Mouse (Mus musculus): ENCODE measurements around the gene Gba2. TPM values are rescaled to one million over a fixed set of nuclear protein-coding genes. Genes with fewer than 3 reads are reported as not detected.

Gene Gba2
- polyA plus RNA-seq, 1 experiment = 91.6 TPM

DNA sequence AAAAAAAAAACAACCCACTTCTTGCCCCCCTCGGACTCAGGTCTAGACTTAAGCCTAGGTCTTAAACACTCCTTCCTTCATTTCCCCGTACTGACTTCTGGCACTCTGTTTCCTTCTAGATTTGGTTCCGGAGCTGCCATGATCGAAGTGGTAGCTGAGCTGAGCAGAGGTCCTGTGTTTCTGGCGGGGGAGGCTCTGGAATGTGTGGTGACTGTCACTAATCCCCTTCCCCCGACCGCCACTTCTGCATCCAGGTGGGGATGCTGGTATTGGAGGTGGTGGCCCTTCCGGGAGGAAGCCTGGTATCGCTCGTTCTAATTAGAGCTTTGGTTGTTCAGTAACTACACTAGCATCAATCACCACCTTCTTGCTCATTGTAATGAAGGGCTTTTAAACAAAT, 583 bp upstream of the Gba2 start:
- no peak for DNase-seq (ENCODE audit: low read depth)
- TF ChIP-seq CTCF (IDR thresholded peaks at IDR 0.05; ENCODE audit: borderline replicate concordance, extremely low read depth, insufficient read depth, insufficient read length) (no peak), POLR2A (IDR thresholded peaks at IDR 0.05; ENCODE audit: borderline replicate concordance, extremely low read depth, insufficient read depth, insufficient read length, poor library complexity, severe bottlenecking) (no peak)

DNA sequence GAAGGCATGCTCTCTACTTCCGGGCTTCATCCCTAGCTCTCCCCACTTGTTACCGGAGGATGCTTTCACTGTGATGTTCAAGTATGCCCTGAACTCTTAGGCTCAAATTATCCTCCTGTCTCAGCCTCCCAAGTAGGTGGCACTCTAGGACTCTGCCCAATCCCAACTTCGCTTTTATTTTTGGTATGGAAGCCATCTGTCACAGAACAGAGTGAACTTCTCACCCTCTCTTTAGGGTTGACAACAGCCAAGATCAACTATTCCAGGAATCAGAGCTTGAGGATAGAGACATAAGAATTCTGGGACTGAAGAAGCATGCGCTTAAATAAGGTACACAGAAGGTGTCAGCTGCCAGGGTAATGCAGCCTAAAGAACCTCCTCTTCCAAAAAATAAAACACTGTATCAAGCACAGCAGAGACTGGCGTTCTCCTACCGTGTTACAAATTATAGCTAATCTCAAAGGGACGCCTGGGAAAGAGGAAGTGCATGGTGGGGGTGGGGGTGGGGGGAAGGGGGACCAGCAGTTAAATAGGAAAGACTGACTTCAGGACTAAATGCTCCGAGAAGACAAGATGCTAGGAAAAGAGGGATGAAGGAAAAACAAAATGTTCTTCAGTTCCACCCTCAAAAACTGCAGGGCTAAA, 1.3 kb downstream of the Gba2 start:
- TF ChIP-seq CTCF (IDR thresholded peaks at IDR 0.05; ENCODE audit: borderline replicate concordance, extremely low read depth, insufficient read depth, insufficient read length) (no peak), POLR2A (IDR thresholded peaks at IDR 0.05; ENCODE audit: borderline replicate concordance, extremely low read depth, insufficient read depth, insufficient read length, poor library complexity, severe bottlenecking) (no peak)

DNA sequence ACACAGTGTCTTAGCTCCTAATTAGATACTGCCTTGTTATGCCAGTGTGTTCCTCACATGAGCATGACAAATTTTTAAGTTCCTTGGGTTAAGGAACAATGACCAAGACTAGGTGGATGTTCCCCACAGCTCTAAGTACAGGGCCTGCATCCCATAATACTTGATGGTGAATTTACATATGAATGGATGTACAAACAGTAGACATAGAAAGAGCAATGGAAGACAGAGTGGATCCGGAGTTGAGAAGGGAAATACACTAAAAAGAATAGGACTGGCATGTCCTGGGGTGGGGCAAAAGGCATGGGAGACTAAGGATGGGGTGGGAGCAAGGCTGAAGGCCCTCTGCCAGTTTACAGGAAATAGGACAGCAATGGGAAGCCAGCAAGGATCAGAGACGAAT, 3.3 kb downstream of the Gba2 start:
- DNase-seq (ENCODE audit: low read depth) = peak; percentile 15
- TF ChIP-seq CTCF (IDR thresholded peaks at IDR 0.05; ENCODE audit: borderline replicate concordance, extremely low read depth, insufficient read depth, insufficient read length) = no peak
- TF ChIP-seq POLR2A (IDR thresholded peaks at IDR 0.05; ENCODE audit: borderline replicate concordance, extremely low read depth, insufficient read depth, insufficient read length, poor library complexity, severe bottlenecking) = no peak

More for the DNA sequence above, 1.3 kb downstream of the Gba2 start:
- DNase-seq (ENCODE audit: low read depth) = no peak

DNA sequence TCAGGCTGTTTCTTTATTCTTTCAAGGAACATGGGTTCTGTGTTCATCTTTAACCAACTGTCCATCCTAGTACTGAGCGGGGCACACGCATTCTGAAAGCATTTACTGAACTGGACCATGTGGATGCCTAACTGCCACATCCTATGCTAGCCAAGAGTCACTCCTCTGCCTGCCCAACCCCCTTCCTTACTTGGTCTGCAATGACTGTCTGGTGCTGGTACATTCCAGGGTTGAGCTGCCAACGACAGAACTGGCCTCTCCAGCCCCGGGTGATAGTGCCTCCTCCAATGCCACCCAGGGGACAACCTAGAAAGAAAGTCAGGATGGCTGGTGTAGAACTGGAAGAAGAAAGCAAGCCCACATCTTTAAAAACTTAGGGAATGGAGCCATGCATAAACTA, 5.1 kb downstream of the Gba2 start:
- DNase-seq (ENCODE audit: low read depth) = no peak
- TF ChIP-seq CTCF (IDR thresholded peaks at IDR 0.05; ENCODE audit: borderline replicate concordance, extremely low read depth, insufficient read depth, insufficient read length) (no peak), POLR2A (IDR thresholded peaks at IDR 0.05; ENCODE audit: borderline replicate concordance, extremely low read depth, insufficient read depth, insufficient read length, poor library complexity, severe bottlenecking) (no peak)

DNA sequence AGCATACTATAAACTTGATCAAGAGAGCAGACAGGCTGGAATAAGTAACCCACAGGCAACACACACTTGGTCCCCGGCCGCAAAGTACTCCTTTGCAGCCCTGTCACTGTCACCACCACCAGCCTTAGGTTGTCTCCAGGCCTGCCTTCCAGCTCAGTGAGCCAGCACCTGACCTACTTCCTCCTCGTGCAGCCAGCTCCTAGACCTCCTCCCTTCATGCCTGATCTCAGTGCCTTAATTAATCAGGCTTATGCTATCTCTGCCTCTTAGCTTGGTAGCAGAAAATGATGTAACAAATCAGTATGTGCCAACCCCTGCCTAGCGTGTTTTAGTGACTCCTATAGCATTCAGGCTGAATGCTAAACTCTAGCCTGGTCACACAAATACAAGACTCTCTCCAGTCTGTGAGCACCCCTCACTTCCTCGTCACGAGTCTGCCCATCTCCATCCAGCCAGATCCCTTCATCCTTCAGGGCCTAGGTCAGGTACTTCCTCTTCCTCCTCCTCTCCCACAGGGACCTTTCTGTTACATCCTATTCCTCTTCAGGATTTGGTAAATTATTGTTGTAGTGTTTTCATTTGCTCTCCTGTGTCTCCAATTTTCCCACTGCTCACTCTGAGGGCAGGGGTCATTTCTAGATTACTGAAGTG, 7.2 kb downstream of the Gba2 start:
- TF ChIP-seq CTCF (IDR thresholded peaks at IDR 0.05; ENCODE audit: borderline replicate concordance, extremely low read depth, insufficient read depth, insufficient read length) = no peak
- no peak for TF ChIP-seq POLR2A (IDR thresholded peaks at IDR 0.05; ENCODE audit: borderline replicate concordance, extremely low read depth, insufficient read depth, insufficient read length, poor library complexity, severe bottlenecking)
- no peak for DNase-seq (ENCODE audit: low read depth)

DNA sequence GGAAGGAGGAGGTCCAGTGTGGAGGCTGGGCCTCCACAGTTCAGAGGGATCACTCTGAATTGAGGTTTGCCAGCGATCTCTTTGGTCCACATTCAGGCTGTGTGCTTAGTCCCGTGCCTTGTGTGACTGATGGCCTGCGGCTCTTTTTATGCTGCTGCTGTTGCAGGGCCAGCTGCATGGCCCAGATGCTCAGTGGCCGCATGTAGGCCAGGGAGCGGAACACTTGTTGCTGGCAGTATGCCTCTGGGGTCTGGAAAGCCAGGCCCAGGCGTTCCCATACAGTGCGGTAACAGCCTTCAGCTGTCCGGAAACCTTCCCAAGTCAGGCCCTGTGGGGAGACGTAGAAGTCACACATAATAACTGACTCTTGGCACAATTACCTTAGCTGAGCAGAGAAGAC, 11.5 kb downstream of the Gba2 start:
- no peak for DNase-seq (ENCODE audit: low read depth)
- TF ChIP-seq POLR2A (IDR thresholded peaks at IDR 0.05; ENCODE audit: borderline replicate concordance, extremely low read depth, insufficient read depth, insufficient read length, poor library complexity, severe bottlenecking) (no peak), CTCF (IDR thresholded peaks at IDR 0.05; ENCODE audit: borderline replicate concordance, extremely low read depth, insufficient read depth, insufficient read length) (no peak)

DNA sequence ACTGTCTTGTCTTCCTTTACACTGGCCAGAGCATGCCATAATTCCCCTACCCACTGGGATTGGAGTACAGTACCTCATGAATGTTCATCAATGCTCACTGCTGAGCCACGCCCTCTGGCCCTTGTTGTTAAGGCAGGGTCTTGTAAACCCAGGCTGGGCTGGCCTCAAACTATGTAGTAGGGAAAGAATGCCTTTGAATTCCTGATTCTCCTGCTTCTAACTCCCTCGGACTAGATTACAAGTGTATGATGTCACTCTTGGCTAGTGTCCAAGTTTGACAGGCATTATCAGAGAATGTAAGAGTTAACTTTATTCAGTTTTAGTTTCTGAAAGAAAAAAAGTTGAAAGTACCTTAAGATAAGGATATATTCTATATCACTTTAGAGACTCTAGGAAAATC, 14.4 kb downstream of the Gba2 start:
- TF ChIP-seq POLR2A (IDR thresholded peaks at IDR 0.05; ENCODE audit: borderline replicate concordance, extremely low read depth, insufficient read depth, insufficient read length, poor library complexity, severe bottlenecking) = no peak
- DNase-seq (ENCODE audit: low read depth) = peak; percentile 46

DNA sequence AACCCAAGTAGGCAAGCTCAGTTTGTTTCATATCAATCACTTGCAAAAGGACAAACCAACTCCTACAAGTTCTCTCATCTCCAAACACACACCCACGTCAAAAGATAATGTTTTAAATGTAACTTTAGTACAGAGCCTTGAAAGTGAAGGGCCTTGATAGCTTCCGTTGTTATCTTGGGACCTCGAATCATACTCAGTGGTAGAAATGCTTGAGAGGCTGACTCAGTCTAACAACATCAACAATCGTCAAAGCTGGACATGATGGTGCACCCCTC, 15.1 kb downstream of the Gba2 start:
- no peak for TF ChIP-seq CTCF (IDR thresholded peaks at IDR 0.05; ENCODE audit: borderline replicate concordance, extremely low read depth, insufficient read depth, insufficient read length)
- TF ChIP-seq POLR2A (IDR thresholded peaks at IDR 0.05; ENCODE audit: borderline replicate concordance, extremely low read depth, insufficient read depth, insufficient read length, poor library complexity, severe bottlenecking) = no peak
- DNase-seq (ENCODE audit: low read depth) = no peak

DNA sequence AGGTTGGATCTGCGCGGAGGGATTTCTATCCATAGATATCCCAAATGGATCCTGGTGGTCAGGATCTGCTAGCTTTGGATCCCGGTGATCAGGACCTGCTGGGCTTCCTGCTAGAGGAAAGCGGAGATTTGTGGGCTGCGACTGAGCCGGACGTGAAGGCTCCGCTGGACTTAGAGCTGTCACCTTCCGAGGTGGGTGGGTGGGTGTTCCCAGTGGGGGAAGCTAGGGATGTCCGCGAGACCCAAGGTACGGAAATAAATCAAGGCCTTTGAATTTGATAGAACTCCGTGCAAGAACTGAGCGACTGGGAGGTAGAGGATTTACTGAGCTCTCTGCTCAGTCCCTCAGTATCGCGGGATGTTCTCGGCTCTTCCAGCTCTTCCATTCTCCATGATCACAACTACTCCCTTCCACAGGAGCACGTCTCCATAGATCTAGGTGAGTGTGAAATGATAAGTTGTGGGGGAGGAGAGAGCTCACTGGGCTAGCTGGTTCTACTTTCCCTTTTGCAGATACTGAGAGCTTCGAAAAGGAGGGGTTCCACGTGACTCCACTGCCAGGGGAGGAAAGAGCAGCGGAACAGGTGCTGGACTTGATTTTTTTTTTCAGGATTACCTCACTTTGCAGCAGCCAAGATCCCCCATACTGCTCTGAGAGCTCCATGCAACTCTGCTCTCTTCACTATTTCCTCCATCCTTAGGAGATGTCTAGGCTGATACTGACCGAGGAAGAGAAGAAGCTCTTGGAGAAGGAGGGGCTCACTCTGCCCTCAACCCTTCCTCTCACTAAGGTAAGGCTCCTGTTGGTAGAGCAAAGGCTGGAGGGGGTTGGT, 15.7 kb downstream of the Gba2 start:
- TF ChIP-seq CTCF (IDR thresholded peaks at IDR 0.05; ENCODE audit: borderline replicate concordance, extremely low read depth, insufficient read depth, insufficient read length) = no peak
- no peak for TF ChIP-seq POLR2A (IDR thresholded peaks at IDR 0.05; ENCODE audit: borderline replicate concordance, extremely low read depth, insufficient read depth, insufficient read length, poor library complexity, severe bottlenecking)

DNA sequence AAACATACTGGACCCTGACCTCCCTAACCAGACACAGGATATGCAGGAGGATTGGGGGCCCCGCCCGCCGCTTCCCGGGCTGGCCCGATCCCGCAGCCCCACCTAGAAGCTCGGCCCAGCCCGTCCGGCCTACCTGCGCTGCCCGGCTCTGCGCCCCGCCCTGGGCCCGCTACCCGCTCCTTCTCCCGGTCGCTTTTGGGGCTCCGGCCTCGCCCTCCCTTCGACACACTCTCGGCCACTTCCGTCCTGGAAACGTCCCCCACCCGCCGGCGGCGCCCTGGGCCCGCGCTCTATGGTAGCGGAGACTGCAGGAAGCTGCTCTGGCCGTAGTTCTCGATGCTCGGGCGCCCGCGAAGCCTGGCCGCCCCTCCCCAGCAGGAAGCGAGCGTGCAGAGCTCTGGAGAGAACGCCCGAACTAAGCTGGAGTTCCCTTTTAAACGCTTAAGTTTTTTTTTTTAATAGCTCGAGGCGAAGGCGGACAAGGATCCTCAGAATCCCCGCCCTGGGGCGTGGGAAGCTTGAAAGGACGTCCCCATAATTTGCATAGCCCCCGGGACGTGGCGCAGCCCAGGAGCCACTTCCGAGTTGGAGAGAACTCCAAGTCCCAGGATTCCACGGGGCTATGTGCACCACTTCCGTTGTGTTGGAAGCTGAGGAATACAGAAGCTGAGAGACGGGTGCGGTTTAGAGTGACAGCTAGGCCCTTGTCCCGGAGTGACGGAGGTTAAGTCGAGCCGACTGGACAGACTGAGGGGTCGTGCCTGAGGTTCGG, 16.5 kb downstream of the Gba2 start, which contains the start of the genes Creb3 and Tln1:
Gene Creb3, plus strand, starts transcription at position 336 of the 772 bp plus-strand sequence.
Gene Tln1, minus strand, starts transcription at position 695 of the 772 bp plus-strand sequence.
- TF ChIP-seq POLR2A (IDR thresholded peaks at IDR 0.05; ENCODE audit: borderline replicate concordance, extremely low read depth, insufficient read depth, insufficient read length, poor library complexity, severe bottlenecking) (peak; percentile 45; the same call in 1 of the 2 replicates), CTCF (IDR thresholded peaks at IDR 0.05; ENCODE audit: borderline replicate concordance, extremely low read depth, insufficient read depth, insufficient read length) (no peak)
- peak; percentile 98 for DNase-seq (ENCODE audit: low read depth)

More for the DNA sequence above, 15.7 kb downstream of the Gba2 start:
- DNase-seq (ENCODE audit: low read depth) = no peak

Data from brain, embryonic 14.5 days (tissue).